Mouse (Mus musculus) liver, adult 2 months (tissue): ENCODE measurements around the gene P3h4.

Experiments
- CTCF ChIP-seq: fragments of 200-500 bp; IDR thresholded peaks from 2 replicates; pipeline ENCODE4 v1.5.1; 2011; ENCODE audit warnings: low read depth, low read length, control low read depth
- POLR2A ChIP-seq: fragments of 200-500 bp; IDR thresholded peaks from 2 replicates; pipeline ENCODE4 v1.6.1; 2011; ENCODE audit warnings: low read length, control low read depth; ENCODE audit not compliant: insufficient read depth; ENCODE audit errors: extremely low read depth

GRCm38 (mm10) chr11:100414021-100414913 is at the start of gene P3h4:
- TF ChIP-seq CTCF: peak; percentile 82
- TF ChIP-seq POLR2A: no peak
